Mouse (Mus musculus) liver, adult 2 months (tissue): ENCODE measurements around the gene Map1s. TPM values are rescaled to one million over a fixed set of nuclear protein-coding genes. Genes with fewer than 3 reads are reported as not detected.

Experiments
- DNase-seq: peaks from one replicate; pipeline ENCODE4 v3.0.0-alpha.2; 2011; ENCODE audit warnings: low read depth, low spot score; ENCODE audit errors: extremely low read depth
- H3K27ac ChIP-seq: fragments of 200-500 bp; replicated peaks from 2 replicates; pipeline ENCODE4 v1.5.1; 2012; ENCODE audit warnings: low read depth, mild to moderate bottlenecking, control low read depth, inconsistent platforms, low read length; ENCODE audit not compliant: insufficient read depth
- H3K27me3 ChIP-seq: fragments of 200-500 bp; 2 replicates; pipeline ENCODE4 v1.6.1; 2012; ENCODE audit warnings: mild to moderate bottlenecking, moderate library complexity, low read length, inconsistent platforms; ENCODE audit not compliant: control insufficient read depth, insufficient read depth
- H3K36me3 ChIP-seq: fragments of 200-500 bp; 2 replicates; pipeline ENCODE4 v1.6.1; 2012; ENCODE audit warnings: low read length, inconsistent platforms; ENCODE audit not compliant: control insufficient read depth, insufficient read depth
- H3K4me1 ChIP-seq: fragments of 200-500 bp; 2 replicates; pipeline ENCODE4 v1.6.1; 2011; ENCODE audit warnings: low read length; ENCODE audit not compliant: control insufficient read depth, insufficient read depth
- H3K4me3 ChIP-seq: fragments of 200-500 bp; 2 replicates; pipeline ENCODE4 v1.5.1; 2011; ENCODE audit warnings: low read depth, mild to moderate bottlenecking, control low read depth, low read length, moderate library complexity; ENCODE audit not compliant: insufficient read depth
- H3K79me2 ChIP-seq: fragments of 200-500 bp; 2 replicates; pipeline ENCODE4 v1.6.1; 2012; ENCODE audit warnings: inconsistent platforms, mild to moderate bottlenecking, low read length, moderate library complexity; ENCODE audit not compliant: control insufficient read depth, insufficient read depth
- H3K9ac ChIP-seq: fragments of 200-500 bp; 2 replicates; pipeline ENCODE4 v1.6.1; 2012; ENCODE audit warnings: low read depth, mild to moderate bottlenecking, control low read depth, inconsistent platforms, low read length
- CTCF ChIP-seq: fragments of 200-500 bp; IDR thresholded peaks from 2 replicates; pipeline ENCODE4 v1.5.1; 2011; ENCODE audit warnings: low read depth, low read length, control low read depth
- POLR2A ChIP-seq: fragments of 200-500 bp; IDR thresholded peaks from 2 replicates; pipeline ENCODE4 v1.6.1; 2011; ENCODE audit warnings: low read length, control low read depth; ENCODE audit not compliant: insufficient read depth; ENCODE audit errors: extremely low read depth
- WGBS: fragments of 180-500 bp; shearing (Covaris S2); methylation state at CpG from one replicate; pipeline ENCODE4 v1.1.7; 2018; 5-methylcytosine and 5-hydroxymethylcytosine counted together
- polyA plus RNA-seq: library from polyadenylated mRNA; depleted of rRNA; stranded (reverse); fragments of >200 nt; gene quantifications from 2 replicates; pipeline ENCODE4 v1.2.3, GENCODE M21; 2012
- total RNA-seq: library from RNA; depleted of rRNA; stranded (reverse); fragments of >200 nt; gene quantifications from 2 replicates; pipeline ENCODE4 v1.2.3, GENCODE M21; 2014

The Map1s gene
- total and polyA plus RNA-seq, 2 experiments: 1.8 to 8.7 TPM

DNA sequence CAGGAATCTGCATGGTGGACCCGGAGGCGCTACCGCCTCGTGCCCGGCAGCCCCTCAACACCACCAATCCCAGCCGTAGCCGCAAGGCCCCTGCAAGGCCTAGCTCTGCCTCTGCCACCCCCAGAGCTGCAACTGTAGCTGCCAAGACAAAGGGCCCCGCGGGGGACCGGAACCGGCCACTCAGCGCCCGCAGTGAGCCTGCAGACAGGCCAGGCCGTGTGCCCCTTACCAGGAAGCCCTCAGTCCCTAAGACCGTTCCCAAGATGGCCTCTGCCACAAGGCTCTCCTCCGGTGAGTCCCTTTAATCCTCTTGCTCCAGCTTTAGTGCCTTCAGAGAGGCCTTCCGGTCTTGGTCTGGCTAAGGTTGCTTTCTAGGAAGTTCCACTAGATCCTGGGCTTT is 9.0 kb downstream of the Map1s start:
- H3K79me2 ChIP-seq: no peaks in the 10 kb centered on the region
- no peak for TF ChIP-seq CTCF
- TF ChIP-seq POLR2A: no peak
- no peak overlapping the region for H3K27ac ChIP-seq
- H3K9ac ChIP-seq: no peak overlapping the region
- WGBS: 96% methylated on average over 17 of the region's 17 CpGs
- no peaks in the 10 kb centered on the region for H3K36me3 ChIP-seq
- H3K4me1 ChIP-seq: no peaks in the 10 kb centered on the region
- H3K4me3 ChIP-seq: no peak overlapping the region
- H3K27me3 ChIP-seq: no peaks in the 10 kb centered on the region
- no peak for DNase-seq

DNA sequence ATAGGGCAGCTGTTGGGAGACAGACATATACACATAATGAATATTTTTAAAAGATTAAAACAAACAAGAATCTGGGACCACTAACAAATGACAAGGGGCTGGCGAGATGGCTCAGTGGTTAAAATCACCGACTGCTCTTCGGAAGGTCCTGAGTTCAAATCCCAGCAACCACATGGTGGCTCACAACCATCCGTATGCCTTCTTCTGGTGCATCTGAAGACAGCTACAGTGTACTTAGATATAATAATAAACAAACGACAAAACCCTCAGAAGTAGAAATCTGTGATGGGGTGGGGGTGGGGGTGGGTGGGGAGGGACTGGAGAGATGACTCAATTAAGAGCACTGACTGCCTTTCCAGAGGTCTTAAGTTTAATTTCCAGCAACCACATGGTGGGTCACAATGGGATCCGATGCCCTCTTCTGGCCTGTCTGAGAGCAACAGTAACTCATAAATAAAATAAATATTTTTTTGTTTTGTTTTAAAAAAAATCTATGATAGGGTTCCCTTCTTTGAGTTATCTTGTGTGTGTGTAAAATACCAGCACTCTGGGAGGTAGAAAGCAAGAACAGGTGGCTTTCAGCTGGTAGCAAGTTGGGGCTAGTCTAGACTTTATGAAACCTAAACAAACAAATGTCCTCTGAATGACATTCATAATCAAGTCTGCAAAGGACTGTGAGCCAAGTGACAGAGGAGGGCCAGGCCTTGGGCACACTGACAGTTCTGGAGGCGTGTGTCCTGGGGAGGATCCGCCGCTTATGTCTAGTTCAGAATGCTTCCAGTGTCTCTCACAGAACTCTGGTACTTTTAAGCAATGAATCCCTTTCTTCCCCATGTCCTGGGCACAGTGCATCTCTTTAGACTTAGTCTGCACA is 14.6 kb downstream of the Map1s start:
- H3K4me1 ChIP-seq: no peaks in the 10 kb centered on the region
- TF ChIP-seq POLR2A (no peak), CTCF (no peak)

DNA sequence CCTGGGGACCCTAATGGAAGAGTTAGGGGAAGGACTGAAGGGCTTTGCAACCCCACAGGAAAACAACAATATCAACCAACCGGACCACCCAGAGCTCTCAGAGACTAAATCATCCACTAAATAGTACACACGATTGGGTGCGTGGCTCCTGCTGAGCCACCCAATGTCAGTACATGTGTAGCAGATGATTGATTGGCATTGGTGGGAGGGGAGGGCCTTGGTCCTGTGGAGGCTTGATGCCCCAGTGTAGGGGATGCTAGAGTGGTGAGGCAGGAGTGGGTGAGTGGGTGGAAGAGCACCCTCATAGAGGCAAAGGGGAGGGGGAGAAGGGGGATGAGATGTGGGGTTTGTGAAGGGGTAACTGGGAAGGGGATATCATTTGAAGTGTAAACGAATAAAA is 18.4 kb downstream of the Map1s start:
- H3K79me2 ChIP-seq: no peaks in the 10 kb centered on the region
- TF ChIP-seq CTCF (no peak), POLR2A (no peak)
- DNase-seq: no peak
- WGBS: 83% methylated on average over 4 of the region's 4 CpGs
- no peak overlapping the region for H3K9ac ChIP-seq
- H3K27me3 ChIP-seq: no peaks in the 10 kb centered on the region
- no peaks in the 10 kb centered on the region for H3K36me3 ChIP-seq
- H3K4me3 ChIP-seq: no peak overlapping the region
- H3K27ac ChIP-seq: no peak overlapping the region
- no peaks in the 10 kb centered on the region for H3K4me1 ChIP-seq

More for the DNA sequence above, 14.6 kb downstream of the Map1s start:
- no peak for DNase-seq
- Histone ChIP-seq H3K9ac (no peak overlapping the region), H3K36me3 (no peaks in the 10 kb centered on the region), H3K79me2 (no peaks in the 10 kb centered on the region), H3K27me3 (no peaks in the 10 kb centered on the region), H3K4me3 (no peak overlapping the region), H3K27ac (no peak overlapping the region)
- 83% methylated on average over 9 of the region's 9 CpGs for WGBS

DNA sequence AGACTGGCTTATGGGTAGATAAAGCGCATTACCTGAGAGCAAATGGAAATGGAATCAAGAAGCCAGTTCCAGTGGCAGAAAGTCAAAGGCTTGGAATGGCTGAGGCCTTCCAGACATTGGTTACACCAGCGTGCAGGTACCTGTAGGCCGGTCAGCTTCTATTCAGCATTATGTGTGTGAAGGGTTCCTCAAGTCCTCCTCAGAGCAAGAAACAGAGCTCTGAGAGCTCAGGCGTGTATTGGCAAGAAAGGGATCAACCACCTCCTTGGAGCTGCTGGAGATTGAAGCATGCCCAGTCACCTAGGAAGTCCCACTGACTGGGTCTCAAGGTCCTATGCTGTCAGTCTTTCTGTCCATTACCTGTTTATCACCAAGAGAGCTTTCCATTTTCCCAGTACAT is 20.0 kb downstream of the Map1s start:
- no peak for TF ChIP-seq CTCF
- no peak for TF ChIP-seq POLR2A
- no peak for DNase-seq
- no peaks in the 10 kb centered on the region for H3K4me1 ChIP-seq
- H3K27me3 ChIP-seq: no peaks in the 10 kb centered on the region
- no peaks in the 10 kb centered on the region for H3K36me3 ChIP-seq
- no peak overlapping the region for H3K4me3 ChIP-seq
- 92% methylated on average over 4 of the region's 4 CpGs for WGBS
- no peak overlapping the region for H3K9ac ChIP-seq
- no peaks in the 10 kb centered on the region for H3K79me2 ChIP-seq
- H3K27ac ChIP-seq: no peak overlapping the region

DNA sequence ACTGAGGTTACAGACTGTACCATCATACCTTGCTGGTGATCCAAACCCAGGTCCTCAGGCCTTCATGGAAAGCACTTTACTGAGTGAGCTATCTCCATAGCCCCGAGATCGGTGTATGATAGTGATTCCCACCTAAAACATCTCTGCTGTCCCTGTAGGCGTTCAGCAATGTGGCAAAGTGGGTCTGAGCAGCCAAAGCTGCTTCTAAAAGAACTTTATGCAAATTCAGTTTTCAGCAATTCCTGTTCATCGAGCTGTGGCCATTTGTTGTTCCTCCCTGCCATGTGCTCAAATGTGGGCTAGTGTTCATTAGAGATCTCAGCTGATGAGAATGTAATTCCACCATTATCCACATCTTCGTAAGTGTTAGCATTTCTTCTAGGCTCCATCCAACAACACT is 20.7 kb downstream of the Map1s start:
- DNase-seq: no peak
- no peaks in the 10 kb centered on the region for H3K27me3 ChIP-seq
- H3K4me1 ChIP-seq: no peaks in the 10 kb centered on the region
- WGBS: 80% methylated on average over 5 of the region's 5 CpGs
- H3K36me3 ChIP-seq: no peaks in the 10 kb centered on the region
- H3K27ac ChIP-seq: no peak overlapping the region
- no peak for TF ChIP-seq CTCF
- no peak for TF ChIP-seq POLR2A
- H3K9ac ChIP-seq: no peak overlapping the region
- H3K4me3 ChIP-seq: no peak overlapping the region
- H3K79me2 ChIP-seq: no peaks in the 10 kb centered on the region

DNA sequence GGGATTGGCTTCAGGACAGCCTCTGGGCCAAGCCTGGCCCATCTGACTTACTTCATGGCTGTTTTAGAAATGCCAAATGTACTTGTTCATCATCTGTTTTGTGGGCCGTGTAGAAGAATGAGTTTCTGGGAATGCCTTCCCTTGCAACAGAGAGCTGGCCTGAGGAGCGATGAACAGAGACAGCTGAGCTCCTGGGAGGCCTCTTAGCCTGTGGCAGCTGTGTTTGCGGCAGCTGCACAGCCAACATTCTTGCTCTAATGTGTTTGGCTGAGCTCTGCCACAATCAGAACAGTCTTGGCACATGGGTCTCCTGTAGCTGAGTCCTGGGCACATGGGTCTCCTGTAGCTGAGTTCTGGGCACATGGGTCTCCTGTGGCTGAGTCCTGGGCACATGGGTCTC is 22.4 kb downstream of the Map1s start:
- H3K9ac ChIP-seq: no peak overlapping the region
- no peaks in the 10 kb centered on the region for H3K27me3 ChIP-seq
- no peaks in the 10 kb centered on the region for H3K36me3 ChIP-seq
- WGBS: 87% methylated on average over 3 of the region's 3 CpGs
- H3K4me1 ChIP-seq: no peaks in the 10 kb centered on the region
- no peak overlapping the region for H3K4me3 ChIP-seq
- no peaks in the 10 kb centered on the region for H3K79me2 ChIP-seq
- no peak for DNase-seq
- no peak overlapping the region for H3K27ac ChIP-seq
- TF ChIP-seq CTCF: no peak
- no peak for TF ChIP-seq POLR2A
